Mouse (Mus musculus): Measurements from ENCODE around the gene Pnmal2.

DNA sequence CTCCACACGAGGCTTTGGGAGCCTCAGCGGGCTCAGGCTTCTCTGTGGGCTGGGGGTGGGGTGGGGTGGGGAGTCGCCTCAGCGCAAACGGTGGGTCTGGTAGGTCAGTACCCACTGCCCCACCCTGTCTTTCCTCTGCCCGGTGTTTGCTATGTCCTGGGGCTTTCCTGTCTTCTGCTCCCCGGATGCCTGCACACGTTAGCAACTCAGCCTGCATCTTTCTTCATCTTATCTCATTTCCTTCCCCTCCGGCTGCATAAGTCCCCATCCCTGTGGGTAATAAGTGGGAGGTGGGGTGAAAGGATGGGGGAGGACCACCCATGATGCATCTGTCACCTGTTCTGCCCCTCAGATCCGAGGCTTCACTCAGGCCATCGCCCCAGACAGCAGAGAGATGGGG is 36.1 kb upstream of the Pnmal2 start:
- TF ChIP-seq FLI1 (IDR thresholded peaks at IDR 0.05; ENCODE audit: low read length) = no peak
- TF ChIP-seq GATA1 (IDR thresholded peaks at IDR 0.05; ENCODE audit: borderline replicate concordance, low read length) = no peak

Data from megakaryocyte, embryonic 14.5 days (primary cell).